Mouse (Mus musculus) midbrain, embryonic 15.5 days (tissue): ENCODE results near the gene Pitpnb. TPM values are rescaled to one million over a fixed set of nuclear protein-coding genes. Genes with fewer than 3 reads are reported as not detected.

Experiments
- ATAC-seq: fragments of 200-750 bp; cut with Nextera tagmentation; replicated peaks from 2 replicates; pipeline ENCODE4 v1.8.0; 2017; ENCODE audit warnings: moderate TSS enrichment
- H3K27ac ChIP-seq: fragments of 300-500 bp; sonication (generic); 2 replicates; pipeline ENCODE4 v1.5.1; 2015; ENCODE audit warnings: mild to moderate bottlenecking, inconsistent platforms
- H3K27me3 ChIP-seq: fragments of 300-500 bp; sonication (generic); replicated peaks from 2 replicates; pipeline ENCODE4 v1.6.1; 2015; ENCODE audit warnings: inconsistent platforms
- H3K36me3 ChIP-seq: fragments of 300-500 bp; sonication (generic); replicated peaks from 2 replicates; pipeline ENCODE4 v1.6.1; 2015; ENCODE audit warnings: inconsistent platforms
- H3K4me1 ChIP-seq: fragments of 300-500 bp; sonication (generic); 2 replicates; pipeline ENCODE4 v1.6.1; 2015; ENCODE audit warnings: inconsistent platforms
- H3K4me2 ChIP-seq: fragments of 300-500 bp; sonication (generic); 2 replicates; pipeline ENCODE4 v1.6.1; 2015; ENCODE audit warnings: inconsistent platforms, mild to moderate bottlenecking, moderate library complexity
- H3K4me3 ChIP-seq: fragments of 300-500 bp; sonication (generic); 2 replicates; pipeline ENCODE4 v1.5.1; 2015; ENCODE audit warnings: mild to moderate bottlenecking, inconsistent platforms
- H3K9ac ChIP-seq: fragments of 300-500 bp; sonication (generic); 2 replicates; pipeline ENCODE4 v1.6.1; 2015; ENCODE audit warnings: mild to moderate bottlenecking, inconsistent platforms
- H3K9me3 ChIP-seq: fragments of 300-500 bp; sonication (generic); 2 replicates; pipeline ENCODE4 v1.6.1; 2016; ENCODE audit warnings: inconsistent platforms
- WGBS: fragments of 180-500 bp; shearing (Covaris S2); methylation state at CpG from one replicate; pipeline ENCODE4 v1.1.7; 2015; ENCODE audit warnings: mixed read lengths; 5-methylcytosine and 5-hydroxymethylcytosine counted together
- polyA plus RNA-seq: library from polyadenylated mRNA; unstranded; fragments of >200 nt; fragmentation: Nextera tagmentation; extraction: Ambion mirVana; gene quantifications from 2 replicates; pipeline ENCODE4 v1.2.1, GENCODE M21; 2015

Gene Pitpnb
- polyA plus RNA-seq: 98.0 and 102 TPM in 2 replicates

- peak within 1 kb of the TSS; percentile 94 for H3K9ac ChIP-seq
- H3K27ac ChIP-seq: peak within 1 kb of the TSS; percentile 90
- ATAC-seq: peak; percentile 99
- H3K4me3 ChIP-seq: peak within 1 kb of the TSS; percentile 96
- WGBS: under 1% methylated on average over 72 of the region's 78 CpGs
- peak within 1 kb of the TSS; percentile 75 for H3K4me2 ChIP-seq
- peaks cover 22% of the 10 kb centered on the region for H3K4me1 ChIP-seq
- H3K27me3 ChIP-seq: no peaks in the 10 kb centered on the region
- no peaks in the 10 kb centered on the region for H3K36me3 ChIP-seq
- no peaks in the 10 kb centered on the region for H3K9me3 ChIP-seq
These were observed at the start of gene Pitpnb for GRCm38 (mm10) chr5:111330417-111331098. Gene Pitpnb (plus strand): TSS chr5:111330763.

DNA sequence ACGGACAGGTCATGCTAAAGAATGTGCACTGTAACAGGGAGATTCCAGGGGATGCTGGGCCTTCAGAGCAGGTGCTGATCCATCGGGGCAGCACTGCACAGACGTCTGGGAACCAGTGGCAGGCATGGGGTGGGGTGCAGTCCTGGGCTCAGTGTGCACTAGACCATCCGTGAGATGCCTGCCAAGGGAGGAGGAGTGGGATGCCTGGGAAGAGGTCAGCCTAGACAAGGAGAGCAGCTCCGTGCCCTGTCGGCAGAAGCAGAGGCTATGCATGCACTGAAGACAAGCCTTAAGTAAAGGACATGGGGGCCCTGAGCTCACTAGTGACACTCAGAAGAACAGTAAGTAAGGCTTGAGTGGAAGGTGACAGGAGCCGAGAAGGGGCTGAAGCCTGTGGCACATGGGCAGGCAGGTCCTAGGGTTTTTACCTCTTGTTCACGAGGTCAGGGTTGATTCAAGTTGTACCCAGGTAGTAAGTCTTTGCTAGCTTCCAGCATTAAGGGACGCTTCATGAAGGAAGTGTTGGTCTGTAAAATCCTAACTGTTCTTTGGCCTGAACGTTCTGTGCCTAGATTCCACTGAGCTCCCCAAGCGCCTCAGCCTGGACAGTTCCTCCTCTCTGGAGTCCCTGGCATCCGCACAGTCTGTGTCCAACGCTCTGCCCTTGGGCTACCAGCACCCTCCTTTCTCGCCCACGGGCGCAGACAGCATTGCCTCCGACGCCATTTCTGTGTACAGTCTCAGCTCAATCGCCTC is 46.0 kb upstream of the Pitpnb start:
- Histone ChIP-seq H3K4me3 (no peak overlapping the region), H3K36me3 (peaks cover 46% of the 10 kb centered on the region), H3K4me2 (no peak overlapping the region), H3K27me3 (no peaks in the 10 kb centered on the region), H3K27ac (no peak overlapping the region), H3K4me1 (no peaks in the 10 kb centered on the region), H3K9me3 (no peaks in the 10 kb centered on the region), H3K9ac (no peak overlapping the region)
- WGBS: 87% methylated on average over 19 of the region's 19 CpGs
- ATAC-seq: no peak

GRCm38 (mm10) chr5:111287571-111287970 is 43.0 kb upstream of the Pitpnb start:
- no peak for ATAC-seq
- no peak overlapping the region for H3K4me2 ChIP-seq
- no peaks in the 10 kb centered on the region for H3K9me3 ChIP-seq
- WGBS: 66% methylated on average over 5 of the region's 5 CpGs
- no peak overlapping the region for H3K4me3 ChIP-seq
- H3K4me1 ChIP-seq: no peaks in the 10 kb centered on the region
- peaks cover 24% of the 10 kb centered on the region for H3K36me3 ChIP-seq
- H3K27me3 ChIP-seq: no peaks in the 10 kb centered on the region
- no peak overlapping the region for H3K9ac ChIP-seq
- no peak overlapping the region for H3K27ac ChIP-seq

DNA sequence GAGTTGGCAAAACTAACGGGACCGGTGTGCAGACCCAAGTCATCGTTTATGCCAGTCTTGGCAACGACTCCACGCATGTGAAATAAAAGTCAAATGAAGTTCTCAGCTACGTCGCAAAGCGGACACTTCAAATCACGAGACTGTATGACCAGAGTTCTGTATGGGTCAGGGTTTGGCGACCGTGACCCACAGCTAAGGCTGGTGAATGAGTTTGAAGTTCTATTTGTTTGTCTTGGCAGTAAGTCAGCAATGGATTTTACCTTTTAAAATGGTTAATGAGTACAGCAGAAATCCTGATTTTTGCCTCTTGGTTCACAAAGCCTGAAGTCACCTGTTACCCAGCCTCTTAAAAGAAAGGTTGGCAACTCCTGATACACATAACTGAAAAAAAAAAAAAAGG is 42.1 kb upstream of the Pitpnb start:
- no peak overlapping the region for H3K27ac ChIP-seq
- peaks cover 20% of the 10 kb centered on the region; the same call in 1 of the 2 replicates for H3K36me3 ChIP-seq
- no peak overlapping the region for H3K4me2 ChIP-seq
- no peak for ATAC-seq
- no peak overlapping the region for H3K9ac ChIP-seq
- H3K4me3 ChIP-seq: no peak overlapping the region
- 86% methylated on average over 11 of the region's 11 CpGs for WGBS
- no peaks in the 10 kb centered on the region for H3K4me1 ChIP-seq
- no peaks in the 10 kb centered on the region for H3K9me3 ChIP-seq
- no peaks in the 10 kb centered on the region for H3K27me3 ChIP-seq

DNA sequence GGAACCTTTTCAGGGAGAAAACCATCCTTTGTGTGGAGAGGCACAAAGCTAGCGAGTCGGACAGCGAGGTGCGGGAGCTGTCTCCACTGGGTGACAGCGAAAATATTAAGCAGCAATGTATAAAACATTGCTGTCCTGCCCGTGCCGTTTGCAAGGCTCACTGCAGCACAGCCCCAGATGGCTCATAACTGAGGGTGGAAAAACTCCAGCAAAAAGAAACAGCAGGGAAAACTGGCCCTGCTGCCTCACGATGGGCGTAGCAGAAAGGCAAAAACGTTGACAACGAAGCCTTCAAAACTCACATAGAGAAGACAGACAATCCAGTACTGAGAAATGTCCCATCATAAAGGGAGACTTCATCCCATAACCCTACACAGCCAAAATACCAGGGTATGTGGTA is 40.5 kb upstream of the Pitpnb start:
- Histone ChIP-seq H3K9me3 (no peaks in the 10 kb centered on the region), H3K27ac (no peak overlapping the region), H3K4me3 (no peak overlapping the region), H3K36me3 (peaks cover 14% of the 10 kb centered on the region; the same call in 1 of the 2 replicates), H3K27me3 (no peaks in the 10 kb centered on the region), H3K9ac (no peak overlapping the region), H3K4me2 (no peak overlapping the region), H3K4me1 (no peaks in the 10 kb centered on the region)
- ATAC-seq: no peak
- 68% methylated on average over 11 of the region's 11 CpGs for WGBS

DNA sequence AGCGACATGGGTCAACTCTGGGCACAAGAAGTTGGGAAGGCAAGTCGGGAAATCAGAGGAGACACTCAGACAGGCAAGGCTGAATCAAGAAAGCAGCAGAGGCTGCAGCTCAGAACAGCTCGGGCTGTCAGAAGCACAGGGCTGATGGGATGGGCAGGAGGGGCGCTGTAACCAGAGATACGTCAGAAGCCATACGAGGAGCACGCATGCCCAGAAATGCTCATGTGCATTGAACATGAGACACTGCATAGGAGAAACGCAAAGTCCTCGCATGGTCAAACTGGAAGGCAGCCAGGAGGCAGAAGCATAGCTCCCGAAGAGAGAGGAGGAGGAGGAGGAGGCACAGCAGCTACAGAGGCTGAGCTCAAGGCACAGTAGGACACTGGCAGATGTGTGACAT is 38.9 kb upstream of the Pitpnb start:
- H3K27ac ChIP-seq: no peak overlapping the region
- no peak overlapping the region for H3K4me3 ChIP-seq
- WGBS: 60% methylated on average over 10 of the region's 10 CpGs
- H3K36me3 ChIP-seq: peaks cover 3% of the 10 kb centered on the region; the same call in 1 of the 2 replicates
- ATAC-seq: peak; percentile 71; the same call in 1 of the 2 replicates
- no peaks in the 10 kb centered on the region for H3K4me1 ChIP-seq
- no peaks in the 10 kb centered on the region for H3K9me3 ChIP-seq
- no peaks in the 10 kb centered on the region for H3K27me3 ChIP-seq
- H3K9ac ChIP-seq: no peak overlapping the region
- no peak overlapping the region for H3K4me2 ChIP-seq

DNA sequence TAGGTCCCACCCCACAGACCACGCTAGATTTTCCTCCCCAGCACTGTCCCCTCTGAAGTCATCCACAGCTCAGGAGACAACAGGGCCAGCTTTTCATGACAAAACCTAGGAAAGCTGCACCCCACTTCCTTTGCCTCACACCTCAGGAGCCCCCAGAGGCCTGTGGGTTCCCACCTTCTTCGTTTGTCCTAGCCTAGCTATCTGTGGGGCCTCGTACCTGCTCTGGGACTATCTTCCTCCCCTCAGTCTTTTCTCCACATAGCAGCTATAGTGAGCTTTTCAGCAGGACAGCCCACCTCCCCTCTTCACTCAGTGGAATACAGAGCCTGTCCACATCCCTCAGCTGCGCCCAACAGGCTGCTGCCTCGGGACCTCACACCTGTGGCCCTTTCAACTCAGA is 32.8 kb upstream of the Pitpnb start:
- Histone ChIP-seq H3K27ac (no peak overlapping the region), H3K27me3 (no peaks in the 10 kb centered on the region), H3K4me3 (no peak overlapping the region), H3K4me2 (no peak overlapping the region), H3K36me3 (no peaks in the 10 kb centered on the region), H3K4me1 (peaks cover 5% of the 10 kb centered on the region), H3K9ac (no peak overlapping the region), H3K9me3 (no peaks in the 10 kb centered on the region)
- WGBS: 77% methylated on average over 5 of the region's 5 CpGs
- no peak for ATAC-seq

GRCm38 (mm10) chr5:111298706-111299105 is 31.9 kb upstream of the Pitpnb start:
- H3K9me3 ChIP-seq: no peaks in the 10 kb centered on the region
- no peak overlapping the region for H3K27ac ChIP-seq
- no peaks in the 10 kb centered on the region for H3K27me3 ChIP-seq
- ATAC-seq: no peak
- 53% methylated on average over 7 of the region's 7 CpGs for WGBS
- H3K4me3 ChIP-seq: no peak overlapping the region
- H3K36me3 ChIP-seq: no peaks in the 10 kb centered on the region
- no peak overlapping the region for H3K4me2 ChIP-seq
- H3K9ac ChIP-seq: no peak overlapping the region
- peaks cover 5% of the 10 kb centered on the region for H3K4me1 ChIP-seq

DNA sequence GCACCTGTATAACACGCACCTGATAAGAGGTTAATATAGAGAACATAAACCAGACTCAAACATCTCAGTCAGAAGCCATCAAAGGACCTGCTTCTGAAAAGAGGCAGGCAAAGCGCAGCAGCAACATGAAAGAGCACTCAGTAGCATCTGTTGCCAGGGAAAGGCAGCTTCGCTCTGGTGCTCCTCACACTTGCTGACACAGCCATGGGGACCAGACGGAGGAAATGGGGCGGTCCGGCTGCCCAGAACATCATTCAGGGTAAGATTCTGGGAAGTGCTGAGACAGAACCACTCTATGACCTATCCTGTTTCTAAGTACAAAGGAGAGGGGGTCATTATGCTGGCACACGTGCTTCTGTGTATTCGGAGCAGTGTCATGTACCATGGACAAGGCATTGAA is 29.8 kb upstream of the Pitpnb start:
- Histone ChIP-seq H3K27ac (no peak overlapping the region), H3K4me2 (no peak overlapping the region), H3K4me3 (no peak overlapping the region), H3K9me3 (no peaks in the 10 kb centered on the region), H3K27me3 (no peaks in the 10 kb centered on the region), H3K9ac (no peak overlapping the region), H3K36me3 (no peaks in the 10 kb centered on the region), H3K4me1 (peaks cover 5% of the 10 kb centered on the region)
- 57% methylated on average over 8 of the region's 8 CpGs for WGBS
- ATAC-seq: no peak

GRCm38 (mm10) chr5:111301736-111302135 is 28.8 kb upstream of the Pitpnb start:
- Histone ChIP-seq H3K9me3 (no peaks in the 10 kb centered on the region), H3K27ac (no peak overlapping the region), H3K36me3 (no peaks in the 10 kb centered on the region), H3K4me2 (no peak overlapping the region), H3K27me3 (no peaks in the 10 kb centered on the region), H3K9ac (no peak overlapping the region), H3K4me3 (no peak overlapping the region), H3K4me1 (peaks cover 5% of the 10 kb centered on the region)
- no peak for ATAC-seq
- WGBS: 83% methylated on average over 7 of the region's 7 CpGs

- H3K4me2 ChIP-seq: no peak overlapping the region
- H3K9ac ChIP-seq: no peak overlapping the region
- WGBS: 91% methylated on average over 3 of the region's 3 CpGs
- H3K9me3 ChIP-seq: no peaks in the 10 kb centered on the region
- H3K36me3 ChIP-seq: no peaks in the 10 kb centered on the region
- no peak for ATAC-seq
- no peak overlapping the region for H3K4me3 ChIP-seq
- no peak overlapping the region for H3K27ac ChIP-seq
- H3K27me3 ChIP-seq: no peaks in the 10 kb centered on the region
- H3K4me1 ChIP-seq: peaks cover 5% of the 10 kb centered on the region
These were observed 25.8 kb upstream of the Pitpnb start for GRCm38 (mm10) chr5:111304730-111305129.

DNA sequence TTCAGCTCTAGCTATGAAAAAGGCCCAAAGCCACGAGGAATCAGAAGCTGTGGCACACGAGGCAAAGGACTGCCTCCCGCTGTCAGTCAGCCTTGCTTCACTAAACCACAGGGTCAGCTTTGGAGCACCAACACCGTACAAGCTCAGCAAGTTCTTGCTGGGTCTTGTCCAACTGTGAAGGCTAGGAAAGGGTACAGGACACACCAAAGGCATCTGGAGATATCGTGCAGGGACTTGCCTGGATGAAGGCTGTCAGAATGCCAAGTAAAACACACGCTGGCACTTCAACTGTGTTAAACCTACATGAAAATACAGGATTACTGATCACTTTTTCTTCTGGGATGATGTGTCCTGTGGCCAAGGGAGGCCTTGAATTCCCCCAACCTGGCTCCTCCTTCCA is 20.4 kb upstream of the Pitpnb start:
- 85% methylated on average over 6 of the region's 6 CpGs for WGBS

DNA sequence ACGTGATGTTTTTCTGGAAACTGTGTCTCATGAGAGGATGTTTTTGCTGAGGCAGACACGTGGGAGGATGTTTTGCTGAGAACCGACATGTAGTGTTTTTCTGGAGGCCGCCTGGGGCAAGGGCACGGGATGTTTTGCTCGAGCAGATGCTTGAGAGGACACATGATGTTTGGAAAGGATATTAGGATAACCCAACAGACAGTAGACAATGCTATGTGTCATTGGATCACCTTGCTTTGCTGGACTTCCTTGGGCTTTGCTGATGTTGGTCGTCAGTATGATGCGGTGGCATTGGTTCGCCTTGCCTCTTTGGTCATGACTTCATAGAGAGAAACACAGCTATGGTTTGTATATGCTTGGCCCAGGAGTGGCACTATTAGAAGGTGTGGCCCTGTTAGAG is 16.7 kb upstream of the Pitpnb start:
- Histone ChIP-seq H3K36me3 (no peaks in the 10 kb centered on the region), H3K27me3 (no peaks in the 10 kb centered on the region), H3K9me3 (no peaks in the 10 kb centered on the region), H3K4me3 (no peak overlapping the region), H3K9ac (no peak overlapping the region), H3K27ac (no peak overlapping the region), H3K4me1 (no peaks in the 10 kb centered on the region), H3K4me2 (no peak overlapping the region)
- 87% methylated on average over 9 of the region's 9 CpGs for WGBS
- ATAC-seq: no peak

More for the DNA sequence above, 20.4 kb upstream of the Pitpnb start:
- ATAC-seq: no peak
- Histone ChIP-seq H3K9me3 (no peaks in the 10 kb centered on the region), H3K36me3 (no peaks in the 10 kb centered on the region), H3K9ac (no peak overlapping the region), H3K4me1 (no peaks in the 10 kb centered on the region), H3K4me3 (no peak overlapping the region), H3K27me3 (no peaks in the 10 kb centered on the region), H3K4me2 (no peak overlapping the region), H3K27ac (no peak overlapping the region)
